Mouse (Mus musculus) granulocyte monocyte progenitor cell, adult 5-6 weeks (primary cell): ENCODE data around the gene Gm6657. TPM values are rescaled to one million over a fixed set of nuclear protein-coding genes. Genes with fewer than 3 reads are reported as not detected.

Source experiments
- ATAC-seq: replicated peaks from 2 replicates; pipeline ENCODE4 v1.8.0; 2016; ENCODE audit warnings: mild to moderate bottlenecking, moderate TSS enrichment, inconsistent platforms; ENCODE audit not compliant: poor library complexity, severe bottlenecking
- total RNA-seq, 2 experiments: library from RNA; stranded (forward) in 1 of 2; stranded (reverse) in 1 of 2; fragments of 200-712, 200-1000 nt in 1 of 2; fragments of >200 nt in 1 of 2; fragmentation: Nextera tagmentation in 1 of 2; gene quantifications; 2 replicates each; pipeline ENCODE4 v1.2.3; 2014 to 2017

The Gm6657 gene
- total RNA-seq (2014; fragmentation: Nextera tagmentation) (not detected in 2 replicates), total RNA-seq (2017) (not detected in 2 replicates)

DNA sequence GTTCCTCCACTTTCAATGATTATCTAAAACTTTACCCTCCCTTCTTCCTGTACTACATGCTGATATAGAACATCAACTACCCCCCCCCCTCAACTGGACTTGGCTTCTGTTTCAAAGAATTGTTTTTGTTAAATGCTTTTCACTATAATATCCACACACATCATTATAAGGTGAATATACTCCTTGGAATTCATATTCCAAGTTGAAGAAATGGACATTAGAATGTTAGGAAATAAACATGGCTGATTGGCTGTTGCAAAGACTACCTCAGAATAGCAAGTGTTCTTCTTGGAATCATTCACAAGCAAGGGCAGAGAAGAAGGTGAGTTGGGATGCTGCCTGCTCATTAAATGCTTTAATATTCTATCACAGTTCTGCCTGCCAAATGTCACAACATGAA lies at the start of gene Gm6657:
Gene Gm6657, plus strand, starts transcription at position 301 of the 400 bp plus-strand sequence.
- ATAC-seq = no peak

DNA sequence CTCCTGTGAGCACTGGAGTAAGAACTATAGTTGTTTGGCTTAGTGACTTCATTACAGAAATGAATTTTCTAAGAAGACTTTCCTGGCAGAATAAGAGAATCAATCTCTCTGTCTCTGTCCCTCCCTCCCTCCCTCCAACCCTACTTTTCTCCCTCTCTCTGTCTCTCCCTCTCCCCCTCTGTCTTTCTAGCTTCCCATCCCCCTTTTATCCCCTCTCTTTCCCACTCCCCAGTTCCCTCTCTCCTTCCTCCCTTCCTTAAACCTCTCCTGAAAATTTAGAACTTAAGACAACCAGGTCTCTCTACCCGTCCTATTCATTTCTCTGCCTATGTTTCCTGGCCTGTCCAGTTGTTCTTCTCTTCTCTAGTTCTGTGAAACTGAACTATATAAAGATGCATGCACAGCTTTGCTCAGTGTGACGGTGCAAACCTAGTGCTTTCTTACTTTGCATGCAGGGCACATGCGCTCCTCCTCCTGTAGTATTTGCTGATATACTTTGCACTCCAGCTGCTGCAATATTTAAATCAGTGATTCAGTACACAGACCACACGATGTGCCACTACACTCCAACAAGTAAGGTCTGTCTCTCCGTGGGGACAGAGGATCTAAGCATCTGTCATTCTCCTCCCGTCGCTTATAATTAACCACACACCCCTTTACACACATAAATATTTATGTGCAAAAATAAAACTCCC lies 40.6 kb upstream of the Gm6657 start:
- ATAC-seq = no peak

DNA sequence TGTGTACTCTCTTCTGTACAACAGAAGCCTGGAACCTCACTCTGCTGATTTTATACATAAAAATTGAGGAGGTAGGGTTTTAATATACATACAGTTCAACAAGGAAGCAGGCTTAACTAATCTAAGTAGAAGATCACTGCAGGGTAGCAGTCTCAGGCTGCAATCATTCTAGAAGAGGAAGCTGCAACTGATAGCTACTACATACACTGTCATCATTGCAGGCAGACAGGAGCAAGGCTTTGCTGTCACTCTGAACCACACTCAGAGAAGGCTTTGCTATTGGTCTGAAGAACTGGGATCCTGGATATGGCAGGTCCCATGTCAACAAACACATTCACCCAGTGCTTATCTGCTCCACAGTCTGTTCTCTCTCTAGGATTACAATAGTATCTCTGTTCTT lies 23.9 kb upstream of the Gm6657 start:
- no peak for ATAC-seq

DNA sequence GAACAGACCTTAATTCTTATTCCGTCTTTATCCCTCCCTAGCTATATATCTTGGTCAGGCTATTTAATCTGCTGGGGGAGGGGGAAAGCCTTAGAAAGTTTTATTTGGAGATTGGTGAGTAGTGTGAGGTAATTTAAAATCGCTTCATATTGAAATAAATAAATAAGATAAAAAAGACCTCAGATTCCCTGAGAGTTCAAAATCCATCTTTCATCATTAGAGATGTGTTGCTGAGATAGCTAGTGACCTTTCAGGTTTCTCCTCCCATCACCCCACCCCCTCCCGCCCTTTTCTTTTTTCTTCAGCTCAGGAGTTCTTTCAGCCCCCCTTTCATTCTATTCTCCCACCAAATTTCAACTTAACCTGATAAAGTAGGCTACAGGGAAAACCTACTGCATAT lies 20.1 kb upstream of the Gm6657 start:
- no peak for ATAC-seq

DNA sequence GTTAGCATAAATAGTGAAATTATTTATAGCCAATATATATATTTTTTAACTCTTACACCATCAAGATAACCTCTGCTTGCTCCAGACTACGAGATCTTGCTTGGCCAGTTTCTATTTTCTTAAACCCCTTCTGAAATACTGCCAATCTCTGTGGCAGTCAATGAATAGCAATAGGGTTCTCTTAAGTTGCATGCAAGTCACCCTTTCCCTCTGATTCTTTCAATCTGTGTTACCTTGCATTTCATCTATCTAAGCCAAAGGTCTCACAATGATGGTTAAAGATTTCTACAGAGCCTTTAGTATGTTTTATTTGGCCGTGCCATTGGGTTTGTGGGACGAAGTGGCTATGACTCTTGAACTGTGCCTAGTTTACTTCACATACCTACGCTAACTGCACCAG lies 19.4 kb upstream of the Gm6657 start:
- ATAC-seq = no peak

DNA sequence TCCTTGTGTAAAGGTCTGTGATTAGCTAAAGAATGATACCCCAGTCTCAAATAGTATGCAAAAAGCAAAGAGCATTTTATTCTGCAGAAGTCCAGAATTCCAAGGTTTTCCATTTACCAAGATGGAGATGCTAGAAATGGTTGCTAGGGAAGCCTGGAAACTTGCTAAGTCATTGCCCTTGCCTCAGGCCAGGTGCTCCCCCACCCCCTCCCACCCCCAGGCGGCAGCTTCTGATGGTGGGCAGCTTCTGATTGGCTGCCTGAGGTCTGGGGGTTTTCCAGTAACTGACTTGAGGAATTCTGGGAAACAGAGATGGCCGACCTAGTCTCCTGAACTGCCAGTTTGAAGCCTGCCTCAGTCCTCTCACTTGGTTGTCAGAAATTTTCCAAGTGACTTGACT lies 12.6 kb upstream of the Gm6657 start:
- ATAC-seq = no peak

DNA sequence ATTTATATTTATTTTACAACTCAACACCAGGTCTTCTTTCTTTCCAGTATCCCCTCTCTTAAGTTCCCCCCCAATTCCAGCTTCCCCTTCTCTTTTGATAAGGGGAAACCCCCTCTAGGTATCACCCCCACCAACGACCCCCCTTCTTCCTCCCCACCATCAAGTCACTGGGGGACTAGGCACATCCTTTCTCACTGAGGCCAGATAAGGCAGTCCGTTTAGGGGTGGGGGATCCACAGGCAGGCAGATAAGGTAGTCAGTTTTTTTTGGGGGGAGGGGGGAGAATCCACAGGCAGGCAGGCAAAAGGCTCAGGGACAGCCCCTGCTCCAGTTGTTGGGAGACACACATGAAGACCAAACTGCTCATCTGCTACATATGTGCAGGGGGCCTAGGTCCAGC lies 1.3 kb downstream of the Gm6657 start:
- no peak for ATAC-seq

DNA sequence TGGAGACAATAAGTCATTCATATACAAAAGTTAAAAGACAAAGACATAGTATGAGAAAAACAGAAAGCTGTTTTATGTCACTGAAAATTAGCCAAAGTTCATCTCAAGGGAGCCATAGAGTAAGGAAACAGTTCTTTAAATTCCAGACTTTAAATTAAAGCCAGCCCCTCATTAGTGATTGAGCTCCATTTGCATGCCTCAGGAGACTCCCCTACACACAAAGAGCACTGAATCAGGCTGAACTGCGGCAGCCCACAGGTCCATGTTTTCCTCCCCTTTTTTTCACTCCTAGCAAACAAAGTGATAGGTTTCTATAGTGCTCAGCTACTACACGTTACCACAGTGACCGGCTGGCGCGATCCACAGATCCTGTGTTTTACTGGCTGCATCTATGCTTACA lies 9.6 kb downstream of the Gm6657 start:
- no peak for ATAC-seq

DNA sequence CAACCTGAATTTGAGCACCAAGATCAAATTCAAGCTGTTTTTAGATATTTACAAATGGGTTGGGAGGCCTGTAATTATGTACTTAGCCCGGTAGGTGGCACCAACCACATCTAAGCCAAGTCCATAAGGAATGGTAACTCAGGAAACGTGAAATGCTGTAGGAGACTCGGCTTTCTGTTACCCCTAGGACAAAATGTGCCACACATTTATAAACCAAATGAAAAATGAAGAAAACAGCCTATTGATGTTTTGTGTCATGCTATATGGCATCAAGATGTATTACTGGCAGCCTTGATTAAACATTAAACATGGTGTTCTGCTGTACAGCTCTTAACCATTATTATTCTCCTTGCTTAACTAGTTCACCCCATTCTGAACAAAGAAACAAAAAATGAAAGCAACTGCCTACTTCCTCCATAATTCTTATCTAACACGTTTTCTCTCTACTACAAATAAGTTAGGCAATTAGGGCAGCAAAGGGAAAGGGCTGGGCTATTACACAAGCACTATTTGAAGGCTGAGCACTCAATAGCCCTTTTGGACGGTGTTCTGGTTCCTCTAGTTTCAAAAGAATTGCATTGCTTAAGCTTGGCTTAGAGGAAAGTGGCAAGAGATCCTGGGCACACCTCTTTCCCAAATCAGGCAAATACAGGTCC lies 12.0 kb downstream of the Gm6657 start:
- ATAC-seq = peak; percentile 99

DNA sequence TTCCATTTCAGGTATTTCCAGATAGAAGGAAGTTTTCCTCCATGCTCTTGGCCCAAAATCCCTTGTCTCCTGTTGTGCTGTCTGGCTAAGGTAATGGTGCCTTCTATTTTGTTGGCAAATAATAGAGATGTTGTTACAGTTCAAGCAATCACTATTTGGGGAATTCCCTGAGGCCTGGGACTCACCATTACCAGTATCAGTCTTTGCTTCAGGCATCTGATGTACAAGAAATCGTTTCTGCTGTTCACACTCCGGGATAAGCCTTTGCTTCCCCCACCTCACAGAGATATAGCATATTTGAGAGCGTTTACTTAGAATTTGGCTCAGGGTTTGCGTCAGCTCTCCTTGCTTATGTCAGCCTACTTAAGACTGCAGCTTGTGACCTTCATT lies 12.5 kb downstream of the Gm6657 start:
- ATAC-seq = 0 out of 2 replicates have a peak, but pooled peaks have one; percentile 2

DNA sequence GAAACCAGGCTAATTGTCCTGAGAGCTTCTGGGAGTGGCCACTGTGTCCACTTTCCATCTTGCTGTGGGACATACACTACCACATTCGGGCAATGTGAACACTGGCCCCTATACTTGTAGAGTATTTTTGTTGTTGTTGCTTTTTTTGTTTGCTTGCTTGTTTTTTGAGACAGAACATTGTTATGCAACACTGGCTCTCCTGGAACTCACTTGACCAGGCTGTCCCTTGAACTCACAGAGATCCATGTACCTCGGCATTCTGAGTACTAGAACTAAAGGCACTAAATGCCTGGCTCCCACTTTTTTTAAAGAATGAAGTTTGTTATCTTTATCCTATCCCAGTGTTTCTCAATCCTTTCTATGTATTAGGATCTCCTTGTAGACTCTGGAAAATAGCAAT lies 15.8 kb downstream of the Gm6657 start:
- no peak for ATAC-seq

DNA sequence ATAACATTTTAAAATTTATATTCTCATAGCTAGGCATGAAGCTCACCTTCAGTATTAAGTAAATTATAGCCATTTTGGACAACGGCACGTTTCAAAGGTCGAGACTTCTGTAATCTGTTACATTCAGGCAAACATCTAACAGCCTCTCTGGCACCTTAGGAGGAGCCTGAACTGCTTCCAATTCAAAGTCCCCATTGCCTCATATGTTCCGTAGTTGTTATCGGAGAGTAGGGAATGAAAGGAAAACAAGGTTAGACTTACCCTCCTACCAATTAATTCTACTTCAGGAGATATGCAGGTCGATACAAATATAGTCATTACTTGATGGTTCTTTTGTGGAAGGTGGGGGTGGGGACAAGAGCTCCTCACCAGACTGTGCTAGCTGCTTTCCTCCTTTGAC lies 21.4 kb downstream of the Gm6657 start:
- no peak for ATAC-seq

DNA sequence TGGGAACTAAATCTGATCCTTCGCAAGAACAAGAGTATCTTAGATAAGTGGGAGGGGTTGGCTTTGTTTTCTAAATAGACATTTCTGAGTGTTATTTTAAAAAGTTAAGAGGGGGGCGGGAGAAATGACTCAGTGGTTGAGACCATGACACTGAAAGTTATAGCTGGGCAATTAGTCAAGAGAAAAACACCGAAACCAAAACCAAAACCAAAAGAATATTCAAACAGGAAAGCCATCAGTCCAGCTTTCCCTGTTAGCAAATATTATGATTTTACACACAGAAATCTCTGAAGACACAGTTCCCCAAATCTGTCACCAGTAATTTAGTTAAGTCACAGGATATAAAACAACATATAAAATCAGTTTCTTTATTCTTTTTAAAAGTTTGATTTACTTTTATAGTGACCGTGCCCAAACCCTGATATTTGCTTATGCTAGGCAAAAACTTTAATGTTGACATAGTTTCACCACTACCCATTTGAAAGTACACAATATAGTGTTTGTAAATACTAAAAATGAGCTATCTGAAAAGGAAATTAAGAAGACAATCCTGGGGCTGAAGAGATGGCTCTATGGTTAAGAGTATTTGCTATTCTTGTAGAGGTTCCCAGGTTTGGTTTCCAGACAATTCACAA lies 25.3 kb downstream of the Gm6657 start:
- peak; percentile 48 for ATAC-seq

DNA sequence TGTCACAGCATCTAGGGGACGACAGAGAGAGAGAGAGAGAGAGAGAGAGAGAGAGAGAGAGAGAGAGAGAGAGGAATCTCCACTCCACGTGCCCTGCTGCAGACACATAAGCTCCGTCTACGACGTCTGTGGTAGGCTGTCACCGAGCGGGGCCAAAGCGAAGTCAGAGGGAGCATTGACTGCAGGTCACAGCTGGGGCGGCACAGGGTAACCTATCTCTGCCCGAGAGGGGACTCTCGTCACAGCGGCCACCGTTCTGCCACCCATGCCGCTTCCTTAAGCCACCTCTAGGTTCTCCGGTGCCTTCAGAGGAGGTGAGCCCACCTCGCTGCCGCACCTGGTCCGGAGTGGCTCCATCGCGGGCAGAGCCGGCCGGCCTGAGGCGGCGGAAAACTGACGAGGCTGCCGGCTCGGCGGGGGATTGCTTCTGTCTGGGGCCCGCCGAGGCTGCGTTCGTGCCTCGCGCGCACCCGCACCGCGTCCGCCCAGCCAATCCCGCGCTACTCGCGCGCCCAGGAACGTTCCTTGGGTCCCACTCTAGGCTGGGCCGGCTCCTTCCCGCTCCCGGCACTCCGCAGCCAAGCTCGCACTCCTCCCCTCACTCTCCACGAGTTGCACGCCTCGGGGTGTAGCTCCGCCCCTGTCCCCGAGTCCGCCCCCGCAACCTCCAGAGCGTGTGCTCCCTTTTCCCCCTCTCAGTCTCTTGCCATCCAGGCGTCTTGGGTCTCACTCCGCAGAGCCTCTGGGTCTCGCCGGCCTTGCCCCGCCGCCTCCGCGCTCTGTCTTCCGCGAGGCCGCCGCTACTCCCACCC lies 31.9 kb downstream of the Gm6657 start, which contains the start of gene Gphn:
Gene Gphn, plus strand, starts transcription at position 673 of the 812 bp plus-strand sequence.
- peak; percentile 78 for ATAC-seq

DNA sequence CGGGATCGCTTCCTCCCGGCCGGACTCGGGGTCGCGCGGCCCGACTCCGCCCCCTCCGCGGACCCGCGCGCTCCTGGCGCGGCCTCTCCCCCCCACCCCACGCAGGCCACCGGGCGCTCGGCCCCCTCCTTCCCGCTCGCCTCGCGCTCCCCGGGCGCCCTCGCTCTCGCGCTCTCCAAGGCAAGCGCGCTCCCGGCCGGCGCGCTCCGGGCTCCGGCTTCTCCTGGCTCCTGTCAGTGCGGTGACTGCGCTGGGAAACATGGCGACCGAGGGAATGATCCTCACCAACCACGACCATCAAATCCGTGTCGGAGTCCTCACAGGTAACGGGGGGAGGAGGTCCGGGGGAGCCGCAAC lies 32.5 kb downstream of the Gm6657 start:
- ATAC-seq = no peak

DNA sequence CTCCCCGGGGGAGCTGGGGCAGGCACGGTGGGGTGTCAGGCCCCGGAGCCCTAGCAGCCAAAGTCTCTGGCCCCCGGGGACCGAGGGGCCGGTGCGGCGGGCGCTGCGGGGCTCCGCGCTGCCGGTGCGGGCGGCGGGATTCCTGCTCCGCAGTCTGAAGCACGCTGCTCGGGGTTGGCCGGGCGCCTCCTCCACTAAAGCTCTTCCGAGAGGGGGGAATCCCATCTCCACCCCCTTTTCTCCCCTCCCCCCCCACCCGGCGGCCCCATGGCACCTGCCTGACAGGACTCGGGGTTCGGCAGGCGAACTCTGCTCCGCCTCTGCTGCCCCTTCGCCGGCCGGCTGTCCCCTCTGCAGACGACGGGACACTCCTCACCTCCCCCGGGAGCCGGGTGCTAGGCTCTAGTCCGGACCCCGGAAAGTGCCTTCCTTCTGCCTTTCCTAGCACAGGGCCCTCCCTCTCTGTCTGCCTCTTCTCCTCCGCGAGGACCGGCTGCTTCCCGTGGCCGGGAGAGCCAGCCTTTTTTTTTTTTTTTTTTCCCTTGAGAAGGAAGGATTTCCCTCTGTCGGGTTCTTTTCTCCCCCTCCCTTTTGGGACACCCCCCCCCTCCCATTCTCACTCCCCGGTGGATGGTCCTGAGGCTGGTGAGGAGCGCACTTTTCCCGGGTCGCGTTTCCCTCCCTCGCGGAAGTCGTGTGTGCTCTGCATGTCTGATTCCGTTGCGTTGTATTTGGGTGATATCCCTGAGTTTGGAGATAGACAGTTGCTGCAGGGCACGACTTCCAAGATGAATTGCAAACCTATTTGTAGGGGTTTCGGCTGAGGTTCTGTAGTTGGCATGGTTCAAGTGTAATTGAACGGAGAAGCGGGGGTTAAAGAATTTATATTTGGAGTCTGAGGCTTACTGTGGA lies 33.2 kb downstream of the Gm6657 start:
- peak; percentile 8; the same call in 1 of the 2 replicates for ATAC-seq

DNA sequence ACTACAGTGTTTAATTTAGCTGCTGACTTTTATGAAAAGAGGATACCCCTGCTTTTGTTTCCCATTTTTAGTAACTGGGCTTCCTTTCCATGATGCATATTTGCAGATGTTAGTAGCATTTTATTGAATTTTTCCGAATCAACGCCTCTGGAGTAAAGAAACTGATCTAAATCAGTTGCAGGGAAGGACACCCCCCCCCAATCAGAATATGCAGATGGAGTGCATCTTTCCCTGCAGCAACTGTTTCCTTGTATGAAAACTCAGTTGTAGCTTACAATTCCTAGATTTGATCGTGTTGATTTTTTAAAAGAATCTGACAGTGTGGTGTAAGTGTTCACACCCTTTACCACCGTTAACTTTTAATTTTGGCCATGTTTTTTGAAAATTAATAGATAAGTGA lies 34.1 kb downstream of the Gm6657 start:
- ATAC-seq = no peak

DNA sequence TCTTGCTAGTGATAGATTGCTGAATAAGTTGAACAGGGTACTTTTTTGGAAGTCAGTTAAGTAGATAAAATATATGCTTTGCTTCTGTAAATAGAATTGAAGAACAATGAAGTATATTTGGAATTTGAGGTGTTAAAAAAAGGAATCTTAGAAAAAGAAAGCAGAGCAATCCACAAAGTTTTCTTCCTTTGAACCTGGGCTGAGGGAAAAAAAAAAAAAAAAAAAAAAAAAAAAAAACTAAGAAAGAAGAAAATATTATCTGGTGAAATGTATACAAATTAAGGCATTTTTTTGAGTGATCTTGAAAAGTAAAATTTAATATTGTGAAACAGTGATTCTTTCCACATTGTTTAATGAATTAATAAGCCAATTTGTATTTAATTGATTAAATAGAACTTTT lies 38.5 kb downstream of the Gm6657 start:
- ATAC-seq = no peak

DNA sequence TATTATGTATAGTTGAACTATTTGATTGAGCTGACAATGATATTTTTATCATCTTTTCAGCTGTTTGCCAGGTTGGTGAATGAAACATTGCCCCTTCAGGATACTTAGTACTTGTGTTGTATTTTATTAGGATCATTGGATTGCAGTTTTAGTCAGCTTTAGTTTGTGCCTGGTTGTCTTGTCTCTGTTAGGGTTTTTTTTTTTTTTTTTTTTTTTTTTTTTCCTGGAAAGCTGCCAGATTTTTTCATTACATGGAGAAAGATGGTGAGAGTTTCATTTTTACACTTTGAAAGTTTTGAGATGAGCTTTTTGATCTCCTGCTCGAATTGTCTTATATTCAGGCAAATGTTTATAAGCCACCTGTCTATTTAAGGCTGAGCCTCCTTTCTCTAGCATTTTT lies 54.3 kb downstream of the Gm6657 start:
- no peak for ATAC-seq

DNA sequence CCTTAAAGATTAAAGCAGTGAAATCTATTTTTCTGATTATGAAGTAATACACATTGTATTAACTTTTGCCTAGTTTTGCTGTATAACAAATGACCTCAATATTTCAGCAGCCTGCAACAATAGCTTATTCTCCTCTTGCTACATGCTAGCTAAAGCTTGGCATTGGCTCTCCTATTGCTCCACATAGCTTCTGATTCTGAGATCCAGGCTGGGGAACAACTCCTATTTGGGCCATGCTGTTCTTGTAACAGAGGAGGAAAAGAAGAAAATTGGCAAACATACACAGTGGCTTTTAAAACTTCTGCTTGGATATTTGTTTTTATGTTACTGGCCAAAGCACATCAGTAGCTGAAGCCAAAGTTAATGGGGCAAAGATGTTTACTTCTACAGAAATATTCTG lies 55.1 kb downstream of the Gm6657 start:
- ATAC-seq = no peak
